Mouse (Mus musculus): Measurements from ENCODE around the gene Pkd2.
"Not testable (repeated sequence)": the region's sequence is repeated elsewhere in the genome, so short reads cannot be mapped to it uniquely, and the experiment has no call there.

Pkd2 gene

DNA sequence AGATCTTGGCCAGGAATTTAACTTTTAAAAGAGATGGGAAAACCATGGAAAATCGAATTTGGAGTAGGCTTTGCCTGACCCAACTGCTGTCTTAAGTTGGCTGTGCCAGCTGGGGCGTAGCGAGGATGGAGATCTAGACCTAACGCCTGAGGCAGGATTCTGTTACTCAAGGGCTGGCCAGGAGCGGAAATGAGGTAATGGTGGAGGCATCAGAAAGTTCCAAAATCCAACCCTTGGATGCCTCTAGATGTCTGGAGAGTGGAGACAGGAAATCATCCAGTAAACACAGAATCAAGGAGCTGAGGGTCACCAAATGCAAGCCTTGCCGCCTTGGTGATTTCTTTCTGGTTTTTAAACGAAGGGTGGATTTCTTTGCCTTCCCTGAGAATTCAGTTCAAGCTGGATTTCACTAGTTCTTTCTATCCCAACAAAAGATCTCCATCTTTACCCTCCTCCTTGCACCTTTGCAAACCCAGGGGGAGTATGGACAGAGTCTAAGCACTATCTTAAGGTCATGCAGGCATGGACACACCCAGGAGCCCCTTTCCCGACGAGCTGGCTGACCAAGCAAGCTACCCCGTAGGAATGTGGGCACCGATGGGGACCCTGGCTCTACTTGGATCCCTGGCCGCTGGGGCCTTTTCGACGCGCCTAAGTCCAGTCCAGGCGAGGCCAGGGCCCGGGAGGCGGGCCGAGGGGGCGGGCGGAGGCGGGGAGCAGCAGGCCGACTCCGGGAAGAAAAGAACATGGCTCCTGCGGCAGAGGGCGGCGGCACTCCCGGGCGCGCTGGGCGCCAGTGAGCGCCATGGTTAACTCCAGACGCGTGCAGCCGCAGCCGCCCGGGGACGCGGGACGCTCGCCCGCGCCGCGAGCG lies at the start of gene Pkd2:
Gene Pkd2 (plus strand): TSS at position 619 of the 874 bp plus-strand sequence.
- DNase-seq (ENCODE audit: low spot score), result no peak

DNA sequence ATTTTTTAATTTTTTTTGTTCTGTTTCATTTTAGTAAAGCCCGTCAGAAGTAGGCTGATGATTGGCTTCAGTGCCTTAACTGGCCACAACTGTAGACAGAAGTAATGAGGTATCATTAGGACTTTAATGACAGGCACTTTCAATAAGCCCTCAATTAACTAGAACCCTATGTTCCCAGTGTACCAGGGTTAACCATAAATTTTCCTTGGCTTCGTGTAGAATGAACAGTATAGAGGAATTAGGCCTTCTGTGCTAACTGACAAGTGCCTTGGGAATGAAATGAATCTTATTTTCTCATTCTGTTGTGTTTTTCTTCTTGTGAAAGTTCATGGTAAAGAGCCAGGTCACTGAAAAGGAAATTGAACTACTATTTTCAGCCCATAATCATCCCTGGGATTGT lies 43.3 kb upstream of the Pkd2 start:
- no peak for DNase-seq (ENCODE audit: low spot score)

DNA sequence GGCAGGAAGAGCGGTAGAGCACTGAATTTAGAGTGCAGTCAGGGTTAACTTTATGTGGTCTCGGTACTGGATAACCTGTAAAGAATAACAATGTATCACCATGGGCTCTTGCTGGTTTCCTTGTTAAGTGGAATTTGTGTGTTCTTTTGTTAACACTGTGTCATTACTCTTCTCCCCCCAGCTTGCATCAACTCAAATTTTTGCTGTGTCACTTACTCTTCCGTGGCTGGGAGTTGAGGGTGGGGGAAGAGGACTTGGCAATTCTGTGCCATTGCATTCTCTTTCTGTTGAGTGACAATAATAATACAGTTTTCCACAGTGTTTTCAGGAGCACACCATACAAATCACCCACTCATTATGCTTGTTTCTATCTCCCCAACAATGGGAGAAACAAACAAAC lies 42.2 kb upstream of the Pkd2 start:
- DNase-seq (ENCODE audit: low spot score), result no peak

GRCm38 (mm10) chr5:104417721-104418120 lies 41.5 kb upstream of the Pkd2 start:
- DNase-seq (ENCODE audit: low spot score), result no peak

DNA sequence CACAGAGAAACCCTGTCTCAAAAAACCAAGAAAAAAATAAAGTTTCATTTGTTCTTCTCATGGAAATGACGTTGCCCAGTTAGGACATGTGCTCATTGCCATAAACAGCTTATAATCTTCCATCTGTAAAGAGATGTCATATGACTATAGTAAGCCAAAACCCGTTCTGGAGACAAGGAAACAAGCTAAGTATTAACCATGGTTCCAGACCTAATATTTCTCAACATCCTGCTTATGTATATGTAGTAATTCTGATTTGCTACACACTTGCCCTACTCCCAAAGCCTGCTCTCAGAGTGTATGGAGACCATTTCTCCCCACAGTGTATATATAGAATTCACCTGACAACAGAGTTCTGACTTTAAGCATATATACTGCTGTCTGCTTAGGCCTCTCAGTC lies 37.2 kb upstream of the Pkd2 start:
- no peak for DNase-seq (ENCODE audit: low spot score)

- no peak for DNase-seq (ENCODE audit: low spot score)
Measured at GRCm38 (mm10) chr5:104423861-104424260, 35.4 kb upstream of the Pkd2 start.

DNA sequence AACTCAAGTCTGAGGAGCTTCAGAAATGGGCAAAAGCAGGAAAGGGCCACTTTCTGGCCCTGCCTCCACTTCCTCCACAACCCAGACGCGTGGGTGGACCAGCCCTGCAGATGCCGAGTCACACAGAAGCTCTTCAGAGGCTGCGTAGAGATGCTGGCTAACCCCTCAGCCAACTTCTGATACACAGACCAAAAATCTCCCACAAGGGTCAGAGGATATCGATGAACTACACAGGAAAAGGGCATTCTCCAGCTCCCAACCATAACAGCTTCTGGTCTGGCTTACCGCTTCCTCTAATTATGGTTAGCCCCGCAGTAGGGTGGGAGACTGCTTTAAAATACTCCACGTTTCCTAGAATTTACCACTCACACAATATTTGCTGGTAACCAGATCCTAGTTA lies 33.3 kb upstream of the Pkd2 start:
- DNase-seq (ENCODE audit: low spot score), result no peak

- no peak for DNase-seq (ENCODE audit: low spot score)
Measured at GRCm38 (mm10) chr5:104432886-104433285, 26.4 kb upstream of the Pkd2 start.

DNA sequence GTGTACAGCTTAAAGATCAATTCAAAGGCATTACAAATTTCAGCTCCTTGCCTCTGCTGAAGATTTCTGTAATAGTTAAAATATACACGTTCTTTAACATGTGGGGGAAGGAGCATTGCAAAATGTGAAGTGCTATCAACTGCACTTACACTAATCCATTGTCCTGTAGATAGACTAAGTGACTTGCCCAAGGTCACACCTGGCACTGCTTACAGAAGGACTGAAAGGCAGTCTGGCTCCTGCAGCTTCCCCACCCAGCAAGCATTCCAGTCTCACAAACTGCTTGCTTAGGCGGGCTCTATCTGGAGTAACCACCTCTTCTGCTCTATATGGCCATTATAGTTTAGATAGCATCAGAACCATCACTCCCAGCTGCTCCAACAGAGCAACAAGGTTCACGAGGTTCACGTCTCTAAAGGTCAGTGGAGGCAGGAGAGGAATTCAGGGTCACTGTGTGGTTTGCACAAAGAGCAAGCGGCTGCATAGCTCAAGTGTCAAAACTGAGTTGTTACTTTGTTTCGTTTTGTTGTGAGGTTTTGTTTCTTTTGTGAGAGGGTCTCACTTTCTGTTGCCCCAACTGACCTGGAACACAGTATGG lies 25.2 kb upstream of the Pkd2 start:
- no peak for DNase-seq (ENCODE audit: low spot score)

DNA sequence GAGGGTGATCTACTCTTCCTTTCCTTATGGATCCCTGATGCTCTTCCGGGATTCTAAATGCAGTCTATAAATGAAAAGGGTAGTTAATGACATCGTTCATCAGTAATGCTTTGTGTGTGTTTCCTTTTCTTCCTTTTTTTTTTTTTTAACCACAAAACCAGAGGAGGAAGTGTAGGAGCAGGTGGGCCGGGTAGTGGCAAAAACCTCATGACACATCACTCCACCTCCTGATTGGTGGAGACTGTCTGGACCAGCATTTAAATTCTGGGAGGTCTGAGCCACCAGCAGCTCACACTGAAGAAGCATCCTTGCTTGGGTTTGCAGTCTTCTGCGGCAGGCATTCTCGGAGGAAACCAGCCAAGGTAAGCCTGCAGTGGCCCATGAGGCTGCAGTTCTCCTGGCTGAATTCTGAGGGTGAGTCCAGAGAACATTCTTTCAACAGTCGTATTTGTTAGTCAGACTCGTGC lies 24.4 kb upstream of the Pkd2 start, which contains the start of gene Spp1:
Gene Spp1 (plus strand): TSS at position 284 of the 467 bp plus-strand sequence.
- DNase-seq (ENCODE audit: low spot score), result no peak

- DNase-seq (ENCODE audit: low spot score), result no peak
Measured at GRCm38 (mm10) chr5:104436406-104437076, 22.7 kb upstream of the Pkd2 start.

DNA sequence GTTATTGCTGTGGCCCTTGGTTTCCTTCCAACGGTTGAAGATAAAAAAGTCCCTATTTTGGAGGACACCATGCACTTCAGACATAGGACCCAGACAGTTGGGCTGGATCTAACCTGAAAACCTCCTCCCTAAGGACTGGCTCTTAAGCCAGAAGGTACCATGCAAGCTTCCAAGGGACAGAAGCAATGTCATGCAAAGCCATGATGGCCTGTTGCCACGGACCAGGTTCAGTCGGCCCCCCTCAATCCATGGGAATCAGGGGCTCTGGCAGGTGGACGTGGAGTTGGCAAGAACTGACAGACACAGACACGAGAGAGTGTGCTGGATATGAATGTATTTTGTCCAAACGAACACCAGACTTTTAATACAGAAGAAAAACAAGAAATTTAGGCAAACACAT lies 16.9 kb upstream of the Pkd2 start:
- DNase-seq (ENCODE audit: low spot score), result no peak

GRCm38 (mm10) chr5:104442850-104443249 lies 16.4 kb upstream of the Pkd2 start:
- no peak for DNase-seq (ENCODE audit: low spot score)

- DNase-seq (ENCODE audit: low spot score), result no peak
Measured at GRCm38 (mm10) chr5:104446156-104446555, 13.1 kb upstream of the Pkd2 start.

GRCm38 (mm10) chr5:104448346-104448745 lies 10.9 kb upstream of the Pkd2 start:
- DNase-seq (ENCODE audit: low spot score), result not testable (repeated sequence)

DNA sequence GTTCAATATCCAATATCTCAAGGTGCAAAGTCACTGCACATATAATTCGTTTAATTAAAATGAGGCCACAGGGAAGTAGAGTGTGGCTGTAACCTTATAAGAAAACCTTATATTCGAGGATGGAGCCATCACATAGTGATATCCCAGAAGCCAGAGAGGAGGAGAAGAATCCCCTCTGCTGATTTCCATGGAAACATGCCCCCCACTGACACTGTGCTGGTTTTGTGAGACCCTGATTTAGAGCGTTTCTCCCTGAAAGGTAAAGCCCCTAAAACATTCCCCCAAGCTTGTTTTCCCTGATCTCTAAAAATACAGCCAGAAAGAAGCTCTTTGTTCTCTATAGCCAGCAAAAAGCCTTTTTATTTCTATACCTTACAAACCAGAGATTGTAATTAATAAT lies 9.8 kb upstream of the Pkd2 start:
- DNase-seq (ENCODE audit: low spot score), result no peak

GRCm38 (mm10) chr5:104453075-104453474 lies 6.2 kb upstream of the Pkd2 start:
- DNase-seq (ENCODE audit: low spot score), result no peak

DNA sequence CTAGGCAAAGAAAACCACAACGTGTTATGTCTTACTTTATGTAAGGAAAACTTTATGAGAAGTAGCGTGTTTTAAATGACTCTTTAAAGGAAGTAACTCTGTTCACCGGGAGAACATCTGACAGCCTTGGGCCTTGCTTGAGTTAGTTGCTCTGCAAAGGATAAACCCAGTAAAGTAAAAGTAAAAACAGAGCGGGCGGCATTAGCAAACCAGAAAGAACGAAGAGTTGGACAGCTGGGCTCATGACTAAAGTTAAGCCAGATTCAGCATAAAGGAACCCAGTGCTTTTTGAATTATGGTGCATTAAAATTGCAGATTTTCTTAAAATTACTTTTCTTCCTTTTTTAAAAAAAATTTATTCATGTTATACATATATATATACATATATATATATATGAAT lies 4.7 kb upstream of the Pkd2 start:
- DNase-seq (ENCODE audit: low spot score), result no peak

- DNase-seq (ENCODE audit: low spot score), result no peak
Measured at GRCm38 (mm10) chr5:104459706-104460455, 631 bp downstream of the Pkd2 start.

DNA sequence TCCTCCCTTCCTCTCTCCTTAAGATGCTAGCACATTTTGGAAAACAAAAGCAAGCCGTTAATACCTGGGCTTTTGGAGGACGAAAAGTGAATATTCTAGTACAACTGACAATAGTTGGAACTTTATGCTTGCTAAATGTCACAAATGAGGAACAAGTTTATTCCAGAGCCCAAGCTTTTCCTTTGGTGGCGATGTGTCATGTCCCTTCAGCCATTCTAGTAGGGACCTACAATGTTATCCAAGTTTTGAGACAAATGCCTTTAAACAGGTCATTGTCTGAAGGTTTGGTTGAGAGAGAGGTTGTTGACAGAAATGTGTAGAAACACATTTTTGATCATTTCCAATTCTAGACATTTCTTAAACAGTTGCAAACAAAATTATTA lies 1.2 kb downstream of the Pkd2 start:
- no peak for DNase-seq (ENCODE audit: low spot score)

GRCm38 (mm10) chr5:104460856-104461255 lies 1.6 kb downstream of the Pkd2 start:
- no peak for DNase-seq (ENCODE audit: low spot score)

GRCm38 (mm10) chr5:104465279-104465678 lies 6.0 kb downstream of the Pkd2 start:
- no peak for DNase-seq (ENCODE audit: low spot score)

All from spleen, adult 12 weeks (tissue).